Mouse (Mus musculus) kidney, postnatal 0 days (tissue): ENCODE measurements at regions not wholly inside any gene's neighbourhood (a gene's known extent, or its start where the extent isn't known, plus 50 kb on each side); places are given as distances from the start of the nearest gene placed in this dataset.

Experiments used
- ATAC-seq: fragments of 200-750 bp; cut with Nextera tagmentation; replicated peaks from 2 replicates; pipeline ENCODE4 v1.8.0; 2017; ENCODE audit warnings: low read depth, moderate number of reproducible peaks, moderate TSS enrichment, moderate library complexity; ENCODE audit not compliant: low FRiP score
- DNase-seq: peaks from one replicate; pipeline ENCODE4 v3.0.0-alpha.2; 2016; ENCODE audit warnings: low spot score
- H3K27ac ChIP-seq: fragments of 300-500 bp; sonication (generic); 2 replicates; pipeline ENCODE4 v1.5.1; 2014; ENCODE audit warnings: mild to moderate bottlenecking
- H3K27me3 ChIP-seq: fragments of 300-500 bp; sonication (generic); 2 replicates; pipeline ENCODE4 v1.6.1; 2014; ENCODE audit warnings: low read length, mixed read lengths; ENCODE audit not compliant: insufficient read depth
- H3K36me3 ChIP-seq: fragments of 300-500 bp; sonication (generic); 2 replicates; pipeline ENCODE4 v1.6.1; 2014; ENCODE audit warnings: low read length, mixed read lengths; ENCODE audit not compliant: insufficient read depth
- H3K4me1 ChIP-seq: fragments of 300-500 bp; sonication (generic); replicated peaks from 2 replicates; pipeline ENCODE4 v1.6.1; 2014; ENCODE audit warnings: antibody characterized with exemption, low read length, mixed read lengths; ENCODE audit not compliant: insufficient read depth
- H3K4me2 ChIP-seq: fragments of 300-500 bp; sonication (generic); 2 replicates; pipeline ENCODE4 v1.6.1; 2014; ENCODE audit warnings: mild to moderate bottlenecking, low read length, moderate library complexity, mixed read lengths
- H3K4me3 ChIP-seq: fragments of 300-500 bp; sonication (generic); replicated peaks from 2 replicates; pipeline ENCODE4 v1.5.1; 2014; ENCODE audit warnings: low read depth, low read length
- H3K9ac ChIP-seq: fragments of 300-500 bp; sonication (generic); 2 replicates; pipeline ENCODE4 v1.6.1; 2014; ENCODE audit warnings: low read depth, low read length
- H3K9me3 ChIP-seq: fragments of 300-500 bp; sonication (generic); replicated peaks from 2 replicates; pipeline ENCODE4 v1.6.1; 2016; ENCODE audit warnings: low read length, inconsistent platforms, mixed read lengths
- CTCF ChIP-seq: IDR thresholded peaks from 2 replicates; pipeline ENCODE4 v1.5.1; 2016; ENCODE audit warnings: antibody characterized with exemption, low read depth, mild to moderate bottlenecking, moderate library complexity
- WGBS: fragments of 180-500 bp; shearing (Covaris S2); extraction: QIAGEN DNeasy Blood & Tissue Kit; methylation state at CpG from one replicate; pipeline ENCODE4 v1.1.7; 2014; 5-methylcytosine and 5-hydroxymethylcytosine counted together

DNA sequence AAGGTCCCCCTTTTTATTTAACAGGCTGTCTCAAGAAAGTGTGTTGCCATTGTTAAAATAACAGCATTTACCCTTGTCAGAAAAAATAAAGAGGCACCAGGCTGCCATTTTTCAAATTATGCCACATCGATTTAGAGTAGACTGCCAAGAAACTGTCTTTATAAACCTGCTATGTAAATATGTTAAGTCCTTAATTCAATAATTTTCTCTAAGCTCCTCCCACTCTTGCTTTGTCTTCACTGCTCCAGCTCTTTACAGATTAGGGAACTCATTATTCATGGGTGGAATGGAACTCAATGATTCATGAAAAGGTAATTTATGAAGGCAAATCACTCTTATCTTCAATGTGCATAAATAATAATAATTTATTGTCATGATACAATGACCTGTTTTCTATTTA, 64.9 kb upstream of the Frmd4b start:
- WGBS, result 77% methylated on average over 1 of the region's 1 CpGs
- ATAC-seq (no peak), DNase-seq (no peak)
- Histone ChIP-seq H3K9ac (no peak overlapping the region), H3K27me3 (no peaks in the 10 kb centered on the region), H3K27ac (no peak overlapping the region), H3K4me1 (no peaks in the 10 kb centered on the region), H3K36me3 (no peaks in the 10 kb centered on the region), H3K4me2 (no peak overlapping the region), H3K4me3 (no peak overlapping the region), H3K9me3 (no peaks in the 10 kb centered on the region)
- no peak for TF ChIP-seq CTCF

DNA sequence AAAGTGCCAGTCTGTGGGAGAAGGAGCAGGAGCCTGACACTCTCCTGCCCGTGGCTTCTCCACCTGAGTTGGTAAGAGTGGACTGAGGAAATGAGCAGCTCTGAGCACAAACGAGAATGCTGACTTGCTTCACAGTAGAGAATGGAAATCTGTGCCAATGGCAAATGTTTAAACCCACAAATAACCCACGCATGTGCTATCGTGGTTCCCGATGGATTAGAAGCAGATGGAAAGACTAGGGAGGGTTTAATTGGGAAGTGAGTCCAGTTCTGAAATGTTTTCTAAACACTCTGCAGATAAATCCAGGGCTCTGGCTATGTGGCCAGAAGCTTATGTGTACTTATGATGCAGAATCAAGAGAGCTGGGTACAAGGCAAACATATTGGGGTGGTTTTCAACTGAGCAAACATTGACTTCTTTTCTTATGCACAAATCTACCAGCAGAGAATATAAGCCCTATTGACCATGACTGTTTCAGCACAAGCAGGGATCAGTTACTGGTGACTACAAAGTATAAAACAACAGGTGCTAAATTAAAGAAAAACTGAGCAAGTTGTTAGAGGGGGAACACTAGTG, 57.9 kb upstream of the Frmd4b start:
- 77% methylated on average over 5 of the region's 5 CpGs for WGBS
- no peaks in the 10 kb centered on the region for H3K27me3 ChIP-seq

DNA sequence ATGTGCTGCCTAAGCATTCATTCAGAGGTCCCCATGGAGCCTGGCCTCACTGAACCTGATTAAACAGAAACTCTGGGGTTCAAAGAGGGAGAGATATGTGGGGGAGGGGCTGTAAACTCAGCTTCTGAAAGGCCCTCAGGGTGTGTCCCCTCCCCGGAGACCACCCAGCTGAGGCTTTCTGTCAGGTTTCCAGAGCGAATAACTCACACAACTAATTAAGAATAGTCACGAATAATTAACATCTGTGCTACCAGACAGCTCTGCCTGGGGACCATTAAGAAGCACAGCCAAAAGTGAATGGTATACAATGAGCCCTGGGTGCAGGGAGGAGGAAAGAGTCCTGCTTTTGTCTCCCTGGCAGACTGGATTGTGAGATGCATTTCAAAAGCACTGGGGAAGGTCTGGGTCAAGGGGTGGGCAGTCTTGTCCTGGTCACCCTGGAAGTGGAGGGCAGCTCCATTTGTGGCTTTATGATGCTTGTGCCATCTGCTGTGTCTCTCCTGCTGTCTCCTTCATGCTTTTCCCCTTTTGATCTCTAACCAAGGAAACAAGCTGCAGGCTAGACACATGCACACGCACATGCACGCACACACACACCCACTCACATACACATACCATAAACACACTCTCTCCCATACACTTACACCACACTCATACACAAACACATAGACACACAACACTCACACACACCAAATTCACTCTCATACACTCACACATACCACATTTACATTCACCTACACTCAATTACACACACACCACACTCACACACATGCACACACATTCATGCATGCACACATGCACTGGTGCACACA, 49.7 kb upstream of the Frmd4b start:
- Histone ChIP-seq H3K36me3 (no peaks in the 10 kb centered on the region), H3K4me1 (0 out of 2 replicates have a peak, but pooled peaks cover 4% of the 10 kb centered on the region), H3K4me3 (no peak overlapping the region), H3K27me3 (no peaks in the 10 kb centered on the region), H3K9me3 (no peaks in the 10 kb centered on the region), H3K27ac (no peak overlapping the region), H3K9ac (no peak overlapping the region), H3K4me2 (no peak overlapping the region)
- ATAC-seq, result no peak
- TF ChIP-seq CTCF, result no peak
- 16% methylated on average over 5 of the region's 5 CpGs for WGBS
- DNase-seq, result peak; percentile 12

More for the DNA sequence above, 57.9 kb upstream of the Frmd4b start:
- Histone ChIP-seq H3K27ac (no peak overlapping the region), H3K4me3 (no peak overlapping the region), H3K9ac (no peak overlapping the region), H3K9me3 (no peaks in the 10 kb centered on the region), H3K4me2 (no peak overlapping the region), H3K36me3 (no peaks in the 10 kb centered on the region), H3K4me1 (no peaks in the 10 kb centered on the region)
- ATAC-seq (no peak), DNase-seq (no peak)
- TF ChIP-seq CTCF, result no peak
